Mouse (Mus musculus) erythroblast, adult 5-6 weeks (primary cell): ENCODE measurements around the gene Rusc1. TPM values are rescaled to one million over a fixed set of nuclear protein-coding genes. Genes with fewer than 3 reads are reported as not detected.

ENCODE experiments used
- ATAC-seq: replicated peaks from 2 replicates; pipeline ENCODE4 v1.8.0; 2016; ENCODE audit warnings: moderate number of reproducible peaks, mild to moderate bottlenecking, moderate TSS enrichment, inconsistent platforms; ENCODE audit not compliant: poor library complexity, low FRiP score, severe bottlenecking
- total RNA-seq, 2 experiments: library from RNA; stranded (forward) in 1 of 2; stranded (reverse) in 1 of 2; fragments of 150-400 nt in 1 of 2; fragments of 200-764, 138-1000 nt in 1 of 2; gene quantifications; 2 replicates each; pipeline versions ENCODE4 v1.2.3 to v1.2.4; 2015 to 2017; ENCODE audit warnings: low replicate concordance in 2 of 2

Rusc1 gene
- total RNA-seq (2015; ENCODE audit: low replicate concordance) = 0.38 and 2.5 TPM in 2 replicates
- 1.6 and 5.6 TPM in 2 replicates for total RNA-seq (2017; ENCODE audit: low replicate concordance)

DNA sequence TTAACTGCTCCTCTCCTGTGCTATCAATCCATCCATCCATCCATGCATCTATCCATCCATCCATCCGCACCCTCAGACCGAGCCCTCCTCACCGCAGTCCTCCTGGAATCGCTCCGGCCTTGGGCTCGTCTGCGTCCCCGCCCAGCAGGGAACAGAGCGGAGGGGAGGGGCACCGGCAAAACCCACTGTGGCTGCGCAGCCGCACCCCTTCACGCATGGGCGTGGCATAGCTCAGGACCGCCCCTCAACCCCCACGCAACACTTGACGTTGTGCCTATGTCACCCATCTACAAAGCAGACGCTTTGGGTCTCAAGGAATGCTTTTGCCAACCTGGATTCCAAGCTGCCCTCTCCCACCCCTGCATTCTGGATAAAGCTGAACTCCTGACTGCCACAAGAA is at the start of gene Rusc1:
Gene Rusc1, minus strand, starts transcription at position 137 of the 400 bp plus-strand sequence.
- ATAC-seq = no peak

DNA sequence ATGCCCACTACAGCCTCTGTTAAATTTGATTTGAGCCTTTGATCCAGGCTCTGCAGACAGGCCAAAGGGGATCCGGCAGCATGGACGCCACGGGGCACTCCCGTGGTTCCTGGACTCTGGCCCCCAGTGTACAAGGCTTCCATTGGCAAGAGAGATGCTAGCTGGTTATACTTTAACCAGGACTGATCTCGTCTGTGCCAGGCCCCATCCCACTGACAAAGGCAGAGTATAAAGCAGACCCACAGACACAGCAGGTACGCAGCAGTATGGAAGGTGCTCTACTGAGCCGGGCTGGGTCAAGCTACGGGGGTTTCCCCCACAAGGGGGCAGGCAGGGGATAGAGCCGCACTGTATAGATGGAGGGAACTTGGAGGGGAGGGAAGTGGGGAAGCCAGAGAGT is 43.3 kb upstream of the Rusc1 start:
- ATAC-seq = peak; percentile 55

DNA sequence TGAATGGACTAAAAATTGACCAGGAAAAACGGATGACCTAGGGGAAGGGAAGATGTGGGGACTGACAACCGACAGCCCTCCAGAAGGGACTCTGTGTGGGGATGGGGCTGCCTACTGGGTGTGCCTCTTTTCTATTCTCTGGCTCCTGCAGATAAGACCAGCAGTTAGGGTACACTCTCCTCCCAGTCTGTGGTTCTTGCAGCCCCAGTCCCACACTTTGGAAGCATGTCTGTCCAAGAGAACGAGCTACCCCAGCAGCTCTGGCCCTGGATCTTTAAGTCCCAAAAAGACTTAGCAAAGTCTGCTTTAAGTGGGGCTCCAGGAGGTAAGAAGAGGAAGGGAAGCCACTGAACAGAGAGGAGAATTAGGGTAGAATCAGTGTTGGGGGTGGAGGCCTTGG is 42.8 kb upstream of the Rusc1 start, which contains the start of gene Pklr:
Gene Pklr, plus strand, starts transcription at position 185 of the 400 bp plus-strand sequence.
- ATAC-seq = peak; percentile 22

DNA sequence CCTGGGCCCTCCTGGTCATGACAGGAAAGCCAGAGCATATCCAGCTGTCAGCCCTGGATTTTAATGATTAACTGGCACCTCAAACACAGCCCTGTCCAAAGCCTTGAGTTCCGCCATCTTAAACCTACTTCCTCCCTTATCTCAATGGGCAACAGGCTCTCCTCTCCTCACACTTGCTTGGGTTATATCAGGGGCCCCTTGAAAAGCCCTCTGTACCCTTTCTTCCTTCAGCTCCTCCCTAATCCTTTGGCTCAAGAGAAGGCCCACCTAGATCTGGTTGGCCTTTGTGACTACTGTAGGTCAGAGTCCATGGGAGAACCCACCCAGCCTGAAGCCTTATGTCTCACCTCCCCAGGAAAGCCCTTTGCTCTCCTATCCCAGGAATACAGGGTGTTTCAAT is 40.6 kb upstream of the Rusc1 start:
- no peak for ATAC-seq

DNA sequence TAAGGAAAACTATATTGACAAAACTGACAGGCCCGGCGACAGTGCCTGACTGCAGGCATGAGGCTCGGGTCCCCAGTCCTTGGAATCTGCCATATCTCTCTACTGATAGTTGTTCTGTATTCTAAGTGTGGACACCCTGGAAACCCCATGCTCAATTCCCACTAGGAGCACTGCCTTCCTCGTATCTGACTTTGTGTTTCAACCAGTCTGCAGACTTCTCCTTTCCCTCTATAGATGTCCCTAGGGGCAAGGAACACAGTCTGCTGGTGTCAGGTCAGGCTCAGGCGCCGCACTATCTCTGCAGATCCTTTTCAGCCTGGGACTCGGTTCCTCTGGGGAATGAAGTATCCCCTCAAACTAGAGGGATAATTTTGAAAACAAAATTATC is 39.9 kb upstream of the Rusc1 start:
- no peak for ATAC-seq

DNA sequence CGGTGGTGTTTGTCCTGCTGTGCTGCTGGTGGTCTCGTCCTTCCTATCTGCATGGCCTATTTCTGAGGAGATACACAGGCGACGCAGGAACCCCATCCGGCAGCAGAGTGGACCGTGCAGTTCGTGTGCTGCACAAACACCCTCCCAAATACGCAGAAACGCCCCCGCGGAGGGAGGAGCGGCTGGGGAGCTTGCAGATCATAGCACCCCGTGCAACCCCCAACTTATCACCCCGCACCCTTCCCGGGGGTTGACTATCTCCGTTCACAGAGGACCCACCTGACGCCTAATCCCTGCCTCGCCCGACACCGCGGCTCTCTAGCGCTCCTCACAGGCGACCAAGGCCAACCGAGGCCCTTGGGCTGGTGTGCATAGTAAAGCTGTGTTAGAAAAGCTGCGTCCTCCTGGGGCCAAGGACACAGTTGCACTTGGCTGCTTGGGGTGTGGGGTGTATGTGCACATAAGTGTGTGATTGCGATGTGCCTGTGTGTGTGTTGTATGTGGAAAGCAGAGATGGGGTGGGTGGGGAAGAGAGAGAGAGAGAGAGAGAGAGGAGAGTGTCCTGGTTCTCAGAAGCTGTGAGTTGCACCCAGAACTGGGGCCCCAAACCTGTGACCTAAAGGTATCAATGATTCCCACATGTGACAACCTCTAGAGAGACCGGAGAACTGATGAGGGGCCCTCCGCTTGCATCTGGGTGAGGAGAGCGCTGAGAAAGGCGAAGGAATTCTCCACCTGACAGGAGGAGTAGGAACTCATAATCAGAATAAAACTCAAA is 39.4 kb upstream of the Rusc1 start:
- peak; percentile 75 for ATAC-seq

DNA sequence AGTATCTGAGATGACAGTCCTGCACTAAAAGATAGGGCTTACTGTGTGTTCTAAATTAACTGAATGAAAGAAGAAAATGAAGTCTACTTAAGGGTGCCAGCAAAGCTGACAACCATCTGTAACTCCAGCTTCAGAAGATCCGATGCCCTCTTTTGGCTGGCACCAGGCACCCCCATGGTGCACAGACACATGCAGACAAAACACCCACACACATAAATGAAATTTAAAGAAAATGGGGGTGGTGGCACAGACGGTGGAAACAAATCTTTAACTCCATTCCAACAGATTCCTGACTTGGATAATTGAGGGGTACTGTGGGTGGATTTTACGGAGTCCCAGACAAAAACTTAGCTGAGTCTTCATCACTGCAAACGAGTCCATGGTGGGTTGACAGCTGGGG is 38.7 kb upstream of the Rusc1 start:
- ATAC-seq = no peak

DNA sequence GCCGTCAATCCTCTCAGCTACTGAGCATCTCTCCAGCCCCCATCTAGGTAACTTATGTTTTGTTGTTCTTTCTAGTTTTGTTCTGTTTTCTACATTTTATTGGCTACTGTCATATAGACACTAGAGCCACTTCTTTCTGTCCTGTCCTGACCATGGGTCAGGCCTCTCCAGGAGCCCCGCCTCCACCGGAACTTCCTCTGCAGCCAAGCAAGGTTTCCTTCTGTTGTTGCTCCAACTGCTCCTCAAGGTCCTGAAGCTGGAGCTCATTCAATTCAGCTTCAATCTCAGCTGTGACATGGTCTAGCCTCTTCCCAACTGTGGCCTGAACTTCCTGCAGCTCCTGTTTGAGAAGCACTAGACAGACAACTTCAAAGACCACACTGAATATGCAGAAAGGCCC is 36.8 kb upstream of the Rusc1 start:
- no peak for ATAC-seq

DNA sequence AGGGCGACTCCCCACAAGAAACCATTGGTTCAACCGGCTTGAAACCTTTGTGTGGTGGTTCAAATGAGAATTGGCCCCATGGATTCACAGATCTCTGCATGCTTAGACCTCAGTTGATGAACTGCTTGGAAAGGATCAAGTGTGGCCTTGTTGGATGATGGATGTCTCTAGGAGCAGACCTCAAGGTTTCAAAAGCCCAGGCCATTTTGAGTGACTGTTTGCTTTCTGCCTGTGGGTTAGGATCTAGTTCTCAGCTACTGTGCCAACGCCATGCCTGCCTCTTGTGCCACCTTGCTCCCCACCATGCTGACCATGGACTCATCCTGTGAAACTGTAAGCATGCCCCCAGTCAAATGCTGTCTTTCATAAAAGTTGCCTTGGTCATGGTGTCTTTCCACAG is 32.9 kb upstream of the Rusc1 start:
- no peak for ATAC-seq

DNA sequence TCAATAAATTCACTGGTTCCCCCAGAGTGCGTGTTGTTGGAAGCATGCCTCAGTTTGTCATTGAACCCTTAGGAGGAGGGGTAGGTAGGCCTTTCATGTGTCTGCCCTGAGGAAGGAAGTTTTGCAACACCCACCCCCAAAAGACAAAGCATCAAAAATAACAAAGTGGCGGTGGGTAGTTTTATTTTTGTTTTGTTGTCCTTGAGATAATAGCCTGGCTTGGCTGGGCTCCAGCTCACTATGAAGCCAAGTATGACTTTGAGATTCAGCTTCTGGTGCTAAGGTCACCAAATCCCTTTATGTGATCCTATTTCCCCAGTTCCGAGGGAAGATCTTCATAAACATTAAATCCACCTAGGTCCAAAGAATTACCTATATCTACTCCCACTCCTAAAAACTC is 31.1 kb upstream of the Rusc1 start:
- no peak for ATAC-seq

DNA sequence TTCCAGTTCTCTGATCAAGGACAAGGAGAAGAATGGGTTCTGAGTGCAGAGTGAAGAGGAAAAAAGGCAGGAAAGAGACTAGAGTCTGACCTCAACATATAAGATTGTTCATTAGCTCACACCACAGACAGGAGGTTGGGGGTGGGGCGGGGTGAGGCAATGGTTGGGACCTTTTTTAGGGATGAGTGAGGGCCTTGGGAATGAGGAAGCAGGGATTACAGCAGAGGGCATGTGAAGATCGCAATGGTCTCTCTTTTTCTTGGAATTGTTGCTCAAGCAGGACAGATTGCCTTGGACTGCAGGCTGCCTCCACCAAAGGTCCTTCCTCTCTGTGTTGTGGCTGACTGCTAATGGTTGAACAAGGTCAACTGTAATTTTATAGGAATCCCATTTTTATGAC is 30.2 kb upstream of the Rusc1 start:
- ATAC-seq = no peak

DNA sequence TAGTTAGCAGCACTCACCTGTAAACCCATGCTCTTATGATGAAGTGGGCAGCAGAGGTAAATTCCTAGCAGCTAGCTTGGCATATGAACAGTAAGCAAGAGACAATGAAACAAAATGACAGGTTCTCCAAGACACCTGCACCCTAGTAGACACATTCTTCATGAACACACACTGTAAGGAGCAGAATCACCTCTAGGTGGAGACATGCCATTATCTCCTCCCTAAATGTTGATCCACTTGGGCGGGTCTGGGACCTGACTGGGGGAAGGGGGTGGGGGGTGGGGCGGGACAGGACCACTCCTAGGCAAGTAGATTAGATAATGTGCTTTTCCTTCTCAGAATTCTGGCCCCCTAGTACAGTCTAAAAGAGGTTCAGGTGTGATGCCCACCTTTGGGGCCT is 22.4 kb upstream of the Rusc1 start:
- ATAC-seq = peak; percentile 79; the same call in 1 of the 2 replicates

DNA sequence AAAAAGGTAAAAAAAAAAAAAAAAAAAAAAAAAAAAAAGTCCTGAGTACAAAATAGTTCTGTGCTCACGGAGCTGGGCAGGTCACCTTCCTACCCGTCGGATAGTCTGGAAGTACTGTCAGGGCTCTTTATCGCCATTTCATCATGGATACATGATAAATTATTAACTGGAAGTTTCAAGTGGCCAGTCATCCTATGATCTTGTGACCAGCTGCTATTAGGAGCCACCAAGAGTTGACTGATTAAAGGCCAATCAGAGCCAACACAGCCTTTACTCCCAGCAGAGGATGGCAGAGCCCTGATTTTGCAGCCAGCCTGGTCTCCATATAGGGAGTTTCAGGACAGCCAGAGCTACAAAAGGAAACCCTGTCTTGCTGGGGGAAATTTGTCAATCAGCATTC is 19.9 kb upstream of the Rusc1 start:
- ATAC-seq = no peak

DNA sequence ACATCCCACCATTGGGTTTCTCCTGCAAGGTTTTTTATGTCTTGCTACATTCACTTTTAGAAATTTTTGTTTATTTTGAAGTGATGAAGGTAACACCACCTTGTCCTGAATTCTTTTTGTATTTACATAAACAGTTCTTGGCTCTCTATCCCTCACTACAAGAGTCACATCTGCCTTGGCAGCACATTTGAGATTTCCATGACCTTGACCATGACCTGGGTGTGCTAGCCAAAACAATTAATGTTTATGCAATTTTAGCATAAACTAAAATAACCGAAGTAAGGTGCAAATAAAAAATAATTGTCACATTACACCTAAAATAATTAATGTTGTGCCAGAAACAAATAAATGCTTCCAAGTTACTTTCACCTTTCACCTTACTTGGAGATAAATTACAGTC is 15.0 kb upstream of the Rusc1 start:
- no peak for ATAC-seq

DNA sequence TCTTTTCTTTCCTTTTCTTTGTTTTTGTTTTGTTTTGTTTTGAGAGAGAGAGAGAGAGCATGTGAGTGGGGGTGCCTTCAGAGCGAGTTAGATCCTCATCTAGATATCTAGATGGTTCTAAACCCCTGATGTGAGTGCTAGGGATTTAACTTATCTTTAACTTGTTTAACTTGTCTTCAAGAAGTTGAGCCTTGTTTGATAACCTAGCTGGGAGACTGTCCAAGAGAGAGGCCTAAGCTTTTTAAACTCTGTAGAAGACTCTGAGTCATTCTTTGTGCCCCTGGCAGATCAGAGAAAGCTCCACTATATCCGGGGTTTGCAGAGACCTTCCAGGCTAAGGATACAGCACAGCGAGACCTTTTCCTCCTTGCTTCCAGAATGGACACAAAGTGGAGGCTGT is 14.4 kb upstream of the Rusc1 start:
- no peak for ATAC-seq

DNA sequence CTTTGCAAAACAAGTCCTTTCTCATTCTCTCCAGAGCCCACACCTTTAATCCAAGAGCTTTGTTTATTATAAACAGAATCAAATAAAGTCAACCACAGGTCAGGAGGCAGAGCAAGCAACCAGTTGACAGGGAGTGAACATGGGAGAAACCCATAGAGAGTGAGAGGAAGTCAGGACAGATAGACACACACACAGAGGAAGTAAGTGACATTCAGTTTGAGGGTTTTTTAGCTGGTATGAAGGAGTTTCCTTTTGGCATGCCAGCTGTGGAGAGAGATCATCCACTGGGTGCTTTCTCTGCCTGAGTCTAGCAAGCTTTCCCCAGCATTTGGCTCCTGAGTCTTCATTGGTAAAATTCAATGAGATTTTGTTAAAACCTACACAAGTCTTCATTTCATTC is 13.8 kb upstream of the Rusc1 start:
- ATAC-seq = no peak

DNA sequence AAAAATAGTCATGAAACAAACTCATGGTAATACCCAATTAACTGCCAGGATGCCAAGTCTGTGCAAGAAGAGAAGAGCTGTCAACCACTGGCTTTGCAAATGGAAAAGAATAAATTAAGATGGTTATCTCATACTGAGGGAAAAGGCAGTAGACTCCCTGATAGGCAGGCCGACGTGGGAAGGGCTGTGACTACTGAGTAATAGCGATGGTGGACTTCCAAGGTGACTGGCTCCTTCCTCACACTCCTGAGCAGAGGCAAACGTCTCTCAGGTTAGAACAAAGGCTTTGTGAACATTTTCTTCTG is 10.1 kb upstream of the Rusc1 start:
- no peak for ATAC-seq

DNA sequence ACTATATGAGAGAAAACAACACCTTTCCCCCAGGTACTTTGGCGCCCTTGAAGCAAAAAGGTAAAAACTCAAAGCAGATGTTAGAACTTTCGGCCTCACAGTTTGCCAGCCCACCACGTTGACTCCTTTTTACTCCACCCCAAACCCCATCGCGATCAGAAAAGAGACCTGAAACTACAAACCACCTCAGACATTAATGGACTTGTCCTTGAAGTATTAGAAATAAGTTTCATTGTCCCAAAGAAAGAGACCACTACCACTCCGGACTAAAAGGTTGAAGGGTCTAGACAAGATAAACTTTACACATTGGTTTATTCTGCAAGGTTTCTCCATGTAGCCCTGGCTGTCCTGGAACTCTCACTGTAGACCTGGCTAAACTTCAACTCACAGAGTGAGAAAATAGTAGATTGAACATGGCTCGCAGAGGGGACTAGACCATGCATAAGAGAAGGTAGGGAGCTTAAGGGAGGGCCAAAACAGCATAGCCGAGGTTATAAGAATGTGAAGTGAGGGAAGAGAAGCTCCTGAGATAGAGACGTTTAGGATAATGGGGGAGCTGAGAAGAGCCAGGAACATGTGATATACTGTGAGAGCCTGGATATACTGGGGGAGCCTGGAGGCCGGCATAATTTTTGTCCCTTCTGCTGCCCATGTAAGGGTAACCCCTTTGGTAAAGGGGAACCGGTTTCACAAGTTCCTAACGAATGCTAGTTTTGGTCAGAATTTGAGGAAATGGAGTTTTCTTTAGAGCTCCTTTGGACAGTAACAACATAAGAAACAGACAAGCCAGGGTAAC is 9.6 kb upstream of the Rusc1 start:
- ATAC-seq = no peak

DNA sequence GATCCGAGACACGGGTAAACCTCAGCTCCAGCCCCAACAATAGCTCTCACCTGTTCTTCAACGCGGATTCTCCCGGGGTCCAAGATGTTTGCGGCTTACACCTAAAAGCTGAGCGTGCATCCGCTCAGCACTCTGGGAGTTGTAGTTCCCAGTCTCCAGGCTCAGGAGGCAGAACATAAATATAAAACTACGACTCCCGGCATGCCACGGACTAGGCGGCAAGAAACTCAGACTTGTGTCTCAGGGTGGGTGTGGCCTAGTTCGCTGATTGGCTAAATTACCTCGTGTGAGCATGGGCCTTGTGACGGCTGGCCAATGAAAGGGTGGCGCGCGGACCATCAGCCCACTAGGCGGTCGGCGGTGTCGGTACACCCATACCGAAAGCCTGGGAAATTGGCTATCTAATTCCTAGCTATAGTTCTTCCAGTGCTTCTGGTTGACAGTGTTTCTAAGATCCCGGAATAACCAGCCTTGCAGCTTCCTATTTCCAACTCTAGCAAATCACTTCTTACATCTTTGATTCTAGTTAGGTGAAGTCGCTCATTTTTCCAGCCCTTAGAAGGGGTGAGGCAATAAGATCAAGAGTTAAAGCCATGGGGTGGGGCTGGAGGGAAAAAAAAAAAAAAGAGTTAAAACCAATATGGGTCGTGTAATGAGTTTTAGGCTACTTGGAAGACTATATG is 8.8 kb upstream of the Rusc1 start, which contains the start of gene Fdps:
Gene Fdps, minus strand, starts transcription at position 148 of the 683 bp plus-strand sequence.
- peak; percentile 97 for ATAC-seq

DNA sequence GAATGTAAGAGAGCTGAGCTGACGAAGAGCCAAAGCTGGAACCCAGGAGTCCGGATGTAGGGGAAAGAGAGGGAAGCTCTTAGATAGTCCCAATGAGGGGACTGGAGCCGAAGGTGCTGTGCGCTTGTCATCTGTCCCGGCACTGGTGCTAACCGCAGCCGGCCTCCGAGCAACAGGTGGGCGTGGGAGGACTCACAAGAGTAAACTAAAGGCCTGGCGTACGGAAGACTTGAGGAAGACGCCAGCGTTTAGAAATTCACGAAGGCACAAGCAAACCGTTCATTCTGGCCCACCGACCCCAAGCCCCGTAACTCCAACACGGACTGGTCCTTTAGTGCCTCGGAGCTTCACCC is 8.3 kb upstream of the Rusc1 start:
- peak; percentile 61 for ATAC-seq

DNA sequence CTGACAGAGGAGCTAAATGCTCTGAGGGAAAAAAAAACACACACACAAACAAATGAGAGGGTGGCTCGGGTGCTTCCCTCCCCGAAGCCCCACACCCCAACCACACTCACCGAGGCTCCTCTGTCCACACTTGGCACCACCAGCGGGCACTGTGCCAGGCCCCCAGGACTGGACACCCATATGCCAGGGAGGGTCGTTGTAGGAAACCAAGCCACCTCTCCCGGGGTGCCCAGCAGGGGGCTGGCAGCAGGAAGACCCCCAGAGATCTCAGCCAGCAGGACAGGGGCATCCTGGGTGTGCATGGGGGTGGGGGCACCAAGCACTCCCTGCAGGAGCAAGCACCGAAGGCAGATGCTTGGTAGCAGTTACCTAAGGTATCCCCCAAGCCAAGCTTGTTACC is 7.7 kb upstream of the Rusc1 start, which contains the start of gene Gm43738:
Gene Gm43738, minus strand, starts transcription at position 289 of the 400 bp plus-strand sequence.
- no peak for ATAC-seq
